In genomic region chr9:120110211-120111018, GRCm38 (mm10) we compare ENCODE assay signal across 8 mouse cellular contexts. TPM values are rescaled to one million over a fixed set of nuclear protein-coding genes. Genes with fewer than 3 reads are reported as not detected.
DNase-seq lines count a peak whose midpoint lies in the region; ATAC-seq and TF ChIP-seq lines count a peak whose summit lies in the region.

Slc25a38 (plus strand) TSS chr9:120110374.

- no peaks in the 10 kb centered on the region for H3K36me3 ChIP-seq in forebrain, embryonic 15.5 days

- peak within 1 kb of the TSS; percentile 95 for H3K27ac ChIP-seq in forebrain, embryonic 15.5 days (replicated peaks)

- H3K4me1 ChIP-seq in forebrain, embryonic 15.5 days: peaks cover 8% of the 10 kb centered on the region
- H3K4me1 ChIP-seq in lung, adult 2 months (ENCODE audit: control insufficient read depth, insufficient read depth, low read length): no peaks in the 10 kb centered on the region

- TF ChIP-seq POLR2A in lung, adult 2 months (IDR thresholded peaks at IDR 0.05; ENCODE audit: borderline replicate concordance, extremely low read depth, low read depth, low read length): peak; percentile 76; the same call in 1 of the 2 replicates

- TF ChIP-seq CTCF in lung, adult 2 months (IDR thresholded peaks at IDR 0.05; ENCODE audit: insufficient read depth, low read length): peak; percentile 91

- ATAC-seq in forebrain, embryonic 15.5 days (replicated peaks): peak; percentile 99
- peak; percentile 94 for ATAC-seq in neutrophil, adult 5-6 weeks (ENCODE audit: extremely low read depth, insufficient number of reproducible peaks, low FRiP score, poor library complexity, severe bottlenecking)

- H3K9ac ChIP-seq in forebrain, embryonic 15.5 days (replicated peaks): peak within 1 kb of the TSS; percentile 78

- H3K4me3 ChIP-seq in forebrain, embryonic 15.5 days: peak within 1 kb of the TSS; percentile 68
- H3K4me3 ChIP-seq in lung, adult 2 months (replicated peaks; ENCODE audit: extremely low read depth, low read depth, low read length): peak within 1 kb of the TSS; percentile 84

- under 1% methylated on average over 62 of the region's 62 CpGs for WGBS in forebrain, embryonic 15.5 days
- under 1% methylated on average over 62 of the region's 62 CpGs for WGBS in lung, adult 2 months

- H3K4me2 ChIP-seq in forebrain, embryonic 15.5 days (replicated peaks): peak within 1 kb of the TSS; percentile 66

- intact Hi-C loops in heart, postnatal 25 days (cut with DNase I): no loop called here

- peak; percentile 96 for DNase-seq in ES-CJ7 (ENCODE audit: low read depth, low spot score)
- DNase-seq in cerebellum, adult 11 months: peak; percentile 95
- DNase-seq in heart, postnatal 25 days (ENCODE audit: low spot score): peak; percentile 88
- DNase-seq in layer of hippocampus, adult 18-20 months (ENCODE audit: low spot score in 2 of 2): peak; percentile 93 to 97
- DNase-seq in lung, adult 2 months: peak; percentile 92
- DNase-seq in thymus, adult 18-20 months: peak; percentile 92

- no peaks in the 10 kb centered on the region for H3K27me3 ChIP-seq in forebrain, embryonic 15.5 days

- no peaks in the 10 kb centered on the region for H3K9me3 ChIP-seq in forebrain, embryonic 15.5 days

RNA-seq across cellular contexts. Expression of gene Slc25a38, which starts in this region (rescaled TPM):
- polyA plus RNA-seq in forebrain, embryonic 15.5 days (2015; fragmentation: Nextera tagmentation; extraction: Ambion mirVana): 37.4 and 37.9 TPM in 2 replicates
- 10 to 100 TPM; 16.7 to 18.4 TPM for total RNA-seq in heart, postnatal 25 days (2021)
- 10 to 100 TPM; 28.1 to 29.0 TPM for total RNA-seq in layer of hippocampus, adult 18-20 months (2021)
- polyA plus RNA-seq in lung, adult 2 months (2012; rRNA removed): 34.2 and 41.9 TPM in 2 replicates
- 25.1 and 29.1 TPM in 2 replicates for total RNA-seq in neutrophil, adult 5-6 weeks (2017)

Comparison
In these comparisons a context has a peak if more than half of its experiments do, and no peak if none do; other contexts are left out.
1. Peak in every context shown above with its lines: DNase-seq, ATAC-seq, H3K4me3 ChIP-seq and H3K27ac ChIP-seq.